Mouse (Mus musculus): ENCODE results near the gene Gm28998.
"Not testable (repeated sequence)": the region's sequence is repeated elsewhere in the genome, so short reads cannot be mapped to it uniquely, and the experiment has no call there.

Gm28998 gene

GRCm38 (mm10) chrY:7253487-7253886 is at the start of gene Gm28998:
TSS of gene Gm28998 (plus strand) at chrY:7253787.
- DNase-seq (ENCODE audit: low read depth, low spot score), result not testable (repeated sequence)
